Mouse (Mus musculus) neutrophil, adult 5-6 weeks (primary cell): Measurements from ENCODE around the gene Olfr480. TPM values are rescaled to one million over a fixed set of nuclear protein-coding genes. Genes with fewer than 3 reads are reported as not detected.

Experiments
- ATAC-seq: fragments of 151-379, 151-347 bp; 2 replicates; pipeline ENCODE4 v1.8.0; 2017; ENCODE audit warnings: mild to moderate bottlenecking, moderate TSS enrichment; ENCODE audit not compliant: insufficient number of reproducible peaks, poor library complexity, low FRiP score, severe bottlenecking; ENCODE audit errors: extremely low read depth
- total RNA-seq: library from RNA; stranded (forward); fragments of 200-1000 nt; gene quantifications from 2 replicates; pipeline ENCODE4 v1.2.3, GENCODE M21; 2017

The Olfr480 gene
- total RNA-seq: not detected in 2 replicates

- ATAC-seq: no peak
Observed at GRCm38 (mm10) chr7:108067246-108067645, at the start of gene Olfr480. Gene Olfr480 (minus strand): TSS chr7:108067346.

- no peak for ATAC-seq
Observed at GRCm38 (mm10) chr7:108100549-108100948, 33.4 kb upstream of the Olfr480 start, which contains the start of gene Olfr483. Gene Olfr483 (plus strand): TSS chr7:108100849.

- ATAC-seq: no peak
Observed at GRCm38 (mm10) chr7:108097486-108097885, 30.3 kb upstream of the Olfr480 start, which contains the start of gene Olfr482. Gene Olfr482 (minus strand): TSS chr7:108097586.

DNA sequence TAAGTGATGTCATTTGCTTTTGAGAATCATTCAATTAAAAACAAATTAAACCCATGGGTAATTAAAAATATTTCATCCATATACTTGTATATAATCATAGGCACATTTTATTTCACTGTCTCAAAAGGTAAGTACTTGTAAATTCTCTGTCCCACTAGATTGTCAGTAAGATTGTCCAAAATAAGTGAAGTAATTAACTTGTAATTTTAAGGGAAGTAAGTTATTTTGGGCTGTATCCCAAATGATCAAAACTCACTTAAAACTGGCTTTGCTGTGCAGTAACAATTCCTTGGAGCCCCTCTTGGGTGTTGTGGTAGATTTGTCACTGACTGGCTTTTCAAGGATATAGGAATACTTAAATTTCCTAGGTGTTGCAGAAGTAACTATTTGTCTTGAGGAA lies 12.4 kb upstream of the Olfr480 start, which contains the start of gene Olfr481:
TSS of gene Olfr481 (plus strand) at position 301 of the 400 bp plus-strand sequence.
- no peak for ATAC-seq

DNA sequence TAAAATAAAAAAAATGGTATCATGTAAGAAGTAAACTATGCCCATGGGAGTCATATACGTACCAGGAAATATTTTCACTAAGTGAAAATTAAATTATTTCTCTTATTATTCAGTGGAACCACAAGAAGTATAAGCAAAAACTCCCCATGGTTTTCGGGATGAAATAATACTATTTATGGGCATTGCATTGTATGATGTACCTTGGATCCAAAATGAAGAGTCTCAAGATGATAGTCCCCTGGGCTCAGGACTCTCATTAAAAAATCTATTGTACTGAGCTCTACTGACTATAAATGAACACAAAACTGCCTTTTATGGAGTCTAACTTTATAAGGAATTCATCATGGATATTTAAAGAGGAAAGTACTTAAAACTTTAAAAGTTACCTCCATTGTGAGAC lies 16.8 kb downstream of the Olfr480 start, which contains the start of gene Olfr479:
TSS of gene Olfr479 (plus strand) at position 301 of the 400 bp plus-strand sequence.
- no peak for ATAC-seq

GRCm38 (mm10) chr7:108033889-108034288 lies 33.3 kb downstream of the Olfr480 start, which contains the start of gene Olfr478:
Gene Olfr478 (minus strand): TSS chr7:108033989.
- ATAC-seq: no peak

Other genes starting within 250 kb of the Olfr480 start
- 0.12 TPM in 1 of 2 replicates, not detected in the other for gene Olfr469, start 241.8 kb downstream of the Olfr480 start, total RNA-seq
- not detected in 2 replicates for gene Olfr470, start 219.9 kb downstream of the Olfr480 start, total RNA-seq
- gene Olfr472, start 169.4 kb downstream of the Olfr480 start, total RNA-seq: not detected in 2 replicates
- not detected in 2 replicates for gene Olfr473, start 136.9 kb downstream of the Olfr480 start, total RNA-seq
- not detected in 2 replicates for gene Olfr474, start 112.7 kb downstream of the Olfr480 start, total RNA-seq
- gene Olfr476, start 102.5 kb downstream of the Olfr480 start, total RNA-seq: not detected in 2 replicates
- not detected in 2 replicates for gene Olfr477, start 80.7 kb downstream of the Olfr480 start, total RNA-seq
- not detected in 2 replicates for gene Olfr478, start 33.4 kb downstream of the Olfr480 start, total RNA-seq
- not detected in 2 replicates for gene Olfr479, start 16.7 kb downstream of the Olfr480 start, total RNA-seq
- not detected in 2 replicates for gene Olfr481, start 12.5 kb upstream of the Olfr480 start, total RNA-seq
- gene Olfr482, start 30.2 kb upstream of the Olfr480 start, total RNA-seq: not detected in 2 replicates
- not detected in 2 replicates for gene Olfr483, start 33.5 kb upstream of the Olfr480 start, total RNA-seq
- gene Olfr484, start 60.1 kb upstream of the Olfr480 start, total RNA-seq: not detected in 2 replicates
- not detected in 2 replicates for gene Olfr485, start 92.5 kb upstream of the Olfr480 start, total RNA-seq
- gene Olfr486, start 105.4 kb upstream of the Olfr480 start, total RNA-seq: not detected in 2 replicates
- not detected in 2 replicates for gene Olfr487, start 147.3 kb upstream of the Olfr480 start, total RNA-seq
- not detected in 2 replicates for gene Olfr488, start 191.0 kb upstream of the Olfr480 start, total RNA-seq
- not detected in 2 replicates for gene Olfr490, start 221.6 kb upstream of the Olfr480 start, total RNA-seq
- gene Olfr491, start 246.1 kb upstream of the Olfr480 start, total RNA-seq: not detected in 2 replicates